Mouse (Mus musculus): Measurements from ENCODE around the gene Lamtor5. TPM values are rescaled to one million over a fixed set of nuclear protein-coding genes. Genes with fewer than 3 reads are reported as not detected.

Lamtor5 gene
- total RNA-seq, 1 experiment, result 76.9 TPM

GRCm38 (mm10) chr3:107331746-107332126 lies 53.1 kb downstream of the Lamtor5 start:
- TF ChIP-seq MAFK (IDR thresholded peaks at IDR 0.05; ENCODE audit: insufficient read depth, low read depth, low read length), result no peak
- no peak for TF ChIP-seq HCFC1 (IDR thresholded peaks at IDR 0.05; ENCODE audit: borderline replicate concordance, insufficient read depth, low read length)
- TF ChIP-seq CHD2 (IDR thresholded peaks at IDR 0.05; ENCODE audit: low read depth, low read length), result no peak
- TF ChIP-seq ZC3H11A (IDR thresholded peaks at IDR 0.05; ENCODE audit: borderline replicate concordance, low read depth, low read length), result no peak
- no peak for TF ChIP-seq ZNF384 (IDR thresholded peaks at IDR 0.05; ENCODE audit: low read depth, low read length)
- Histone ChIP-seq H3K4me3 (ENCODE audit: insufficient read depth in 1 of 2, low read depth in 1 of 2, low read length in 2 of 2, poor library complexity in 1 of 2, severe bottlenecking in 1 of 2) (peak overlapping the region; percentile 98 to 99), H3K27ac (ENCODE audit: insufficient read depth, low read depth, low read length, poor library complexity, severe bottlenecking) (no peak overlapping the region), H3K36me3 (ENCODE audit: control insufficient read depth, insufficient read depth, low read length, poor library complexity, severe bottlenecking) (peaks cover 26% of the 10 kb centered on the region), H3K9me3 (ENCODE audit: control insufficient read depth, insufficient read depth, low read depth, low read length) (no peaks in the 10 kb centered on the region), H3K4me1 (ENCODE audit: control insufficient read depth in 2 of 2, insufficient read depth in 2 of 2, low read length in 2 of 2, poor library complexity in 1 of 2) (peaks cover 12 to 17% of the 10 kb centered on the region in 2 experiments), H3K9ac (ENCODE audit: insufficient read depth, low read depth, low read length, poor library complexity, severe bottlenecking) (peak overlapping the region; percentile 98)
- in situ Hi-C loops (cut with MboI; ENCODE audit: low sequenced_read_pairs in 2 of 2, unreplicated experiment in 2 of 2), result no loop called here
- no peak for DNase-seq (ENCODE audit: low read depth, low spot score)

GRCm38 (mm10) chr3:107332127-107332959 lies 53.7 kb downstream of the Lamtor5 start:
- Histone ChIP-seq H3K9me3 (ENCODE audit: control insufficient read depth, insufficient read depth, low read depth, low read length) (no peaks in the 10 kb centered on the region), H3K4me1 (ENCODE audit: control insufficient read depth in 2 of 2, insufficient read depth in 2 of 2, low read length in 2 of 2, poor library complexity in 1 of 2) (peaks cover 12 to 15% of the 10 kb centered on the region in 2 experiments)
- DNase-seq (ENCODE audit: low read depth, low spot score), result no peak

GRCm38 (mm10) chr3:107332960-107333380 lies 54.3 kb downstream of the Lamtor5 start:
- peaks cover 24% of the 10 kb centered on the region for H3K36me3 ChIP-seq (ENCODE audit: control insufficient read depth, insufficient read depth, low read length, poor library complexity, severe bottlenecking)
- H3K9me3 ChIP-seq (ENCODE audit: control insufficient read depth, insufficient read depth, low read depth, low read length), result no peaks in the 10 kb centered on the region
- peak overlapping the region; percentile 95 for H3K27ac ChIP-seq (ENCODE audit: insufficient read depth, low read depth, low read length, poor library complexity, severe bottlenecking)
- peak; percentile 97 for DNase-seq (ENCODE audit: low read depth, low spot score)
- in situ Hi-C loops (cut with MboI; ENCODE audit: low sequenced_read_pairs in 2 of 2, unreplicated experiment in 2 of 2), result no loop called here
- H3K4me3 ChIP-seq (ENCODE audit: insufficient read depth in 1 of 2, low read depth in 1 of 2, low read length in 2 of 2, poor library complexity in 1 of 2, severe bottlenecking in 1 of 2), result peak overlapping the region; percentile 98 to 99
- H3K4me1 ChIP-seq (ENCODE audit: control insufficient read depth in 2 of 2, insufficient read depth in 2 of 2, low read length in 2 of 2, poor library complexity in 1 of 2), result peaks cover 12% of the 10 kb centered on the region in 2 experiments
- no peak for TF ChIP-seq CHD2 (IDR thresholded peaks at IDR 0.05; ENCODE audit: low read depth, low read length)
- H3K9ac ChIP-seq (ENCODE audit: insufficient read depth, low read depth, low read length, poor library complexity, severe bottlenecking), result peak overlapping the region; percentile 99

More at GRCm38 (mm10) chr3:107332127-107332959, 53.7 kb downstream of the Lamtor5 start:
- peak overlapping the region; percentile 78 for H3K27ac ChIP-seq (ENCODE audit: insufficient read depth, low read depth, low read length, poor library complexity, severe bottlenecking)
- TF ChIP-seq HCFC1 (IDR thresholded peaks at IDR 0.05; ENCODE audit: borderline replicate concordance, insufficient read depth, low read length), result no peak
- TF ChIP-seq CHD2 (IDR thresholded peaks at IDR 0.05; ENCODE audit: low read depth, low read length), result no peak
- no peak for TF ChIP-seq ZC3H11A (IDR thresholded peaks at IDR 0.05; ENCODE audit: borderline replicate concordance, low read depth, low read length)
- no peak for TF ChIP-seq ZNF384 (IDR thresholded peaks at IDR 0.05; ENCODE audit: low read depth, low read length)
- TF ChIP-seq MAFK (IDR thresholded peaks at IDR 0.05; ENCODE audit: insufficient read depth, low read depth, low read length), result no peak
- H3K36me3 ChIP-seq (ENCODE audit: control insufficient read depth, insufficient read depth, low read length, poor library complexity, severe bottlenecking), result peaks cover 26% of the 10 kb centered on the region
- in situ Hi-C loops (cut with MboI; ENCODE audit: low sequenced_read_pairs in 2 of 2, unreplicated experiment in 2 of 2), result no loop called here
- peak overlapping the region; percentile 98 to 99 for H3K4me3 ChIP-seq (ENCODE audit: insufficient read depth in 1 of 2, low read depth in 1 of 2, low read length in 2 of 2, poor library complexity in 1 of 2, severe bottlenecking in 1 of 2)
- H3K9ac ChIP-seq (ENCODE audit: insufficient read depth, low read depth, low read length, poor library complexity, severe bottlenecking), result peak overlapping the region; percentile 98

Other genes with a start within 250 kb of the Lamtor5 start
- 0.85 and 1.1 TPM in 2 replicates for gene Kcna3, start 242.7 kb upstream of the Lamtor5 start, total RNA-seq (2012; rRNA removed)
- gene Kcna2, start 177.7 kb upstream of the Lamtor5 start, total RNA-seq (2012; rRNA removed), result under 0.01 TPM in 1 of 2 replicates, not detected in the other
- gene Kcna10, start 95.8 kb upstream of the Lamtor5 start, total RNA-seq (2012; rRNA removed), result not detected in 2 replicates
- not detected in 2 replicates for gene Cym, start 57.1 kb upstream of the Lamtor5 start, total RNA-seq (2012; rRNA removed)
- not detected in 2 replicates for gene A630076J17Rik, start 48.2 kb upstream of the Lamtor5 start, total RNA-seq (2012; rRNA removed)
- gene Prok1, start 39.2 kb upstream of the Lamtor5 start, total RNA-seq (2012; rRNA removed), result 0.05 TPM in 1 of 2 replicates, not detected in the other
- gene Slc16a4, start 12.4 kb downstream of the Lamtor5 start, total RNA-seq (2012; rRNA removed), result 0.42 and 0.85 TPM in 2 replicates
- 48.5 and 53.8 TPM in 2 replicates for gene Rbm15, start 54.8 kb downstream of the Lamtor5 start, total RNA-seq (2012; rRNA removed)
- 0.36 and 0.37 TPM in 2 replicates for gene Kcnc4, start 180.7 kb downstream of the Lamtor5 start, total RNA-seq (2012; rRNA removed)
- 0.11 and 0.49 TPM in 2 replicates for gene Slc6a17, start 239.2 kb downstream of the Lamtor5 start, total RNA-seq (2012; rRNA removed)